Mouse (Mus musculus) midbrain, embryonic 12.5 days (tissue): ENCODE measurements around the gene Sept11. TPM values are rescaled to one million over a fixed set of nuclear protein-coding genes. Genes with fewer than 3 reads are reported as not detected.
A peak's percentile ranks its signal among the peaks of the same experiment; 100 is the strongest.

Experiments used
- ATAC-seq: fragments of 200-750 bp; cut with Nextera tagmentation; 2 replicates; pipeline ENCODE4 v1.8.0; 2017; ENCODE audit warnings: low read depth, moderate TSS enrichment, moderate library complexity; ENCODE audit not compliant: low FRiP score
- H3K27ac ChIP-seq: fragments of 300-500 bp; sonication (generic); replicated peaks from 2 replicates; pipeline ENCODE4 v1.5.1; 2016; ENCODE audit warnings: mild to moderate bottlenecking
- H3K27me3 ChIP-seq: fragments of 300-500 bp; sonication (generic); 2 replicates; pipeline ENCODE4 v1.6.1; 2016; ENCODE audit warnings: mild to moderate bottlenecking
- H3K36me3 ChIP-seq: fragments of 300-500 bp; sonication (generic); 2 replicates; pipeline ENCODE4 v1.6.1; 2016
- H3K4me1 ChIP-seq: fragments of 300-500 bp; sonication (generic); 2 replicates; pipeline ENCODE4 v1.6.1; 2016
- H3K4me2 ChIP-seq: fragments of 300-500 bp; sonication (generic); replicated peaks from 2 replicates; pipeline ENCODE4 v1.6.1; 2016; ENCODE audit warnings: mild to moderate bottlenecking, moderate library complexity
- H3K4me3 ChIP-seq: fragments of 300-500 bp; sonication (generic); 2 replicates; pipeline ENCODE4 v1.5.1; 2016; ENCODE audit warnings: mild to moderate bottlenecking
- H3K9ac ChIP-seq: fragments of 300-500 bp; sonication (generic); replicated peaks from 2 replicates; pipeline ENCODE4 v1.6.1; 2016; ENCODE audit warnings: mild to moderate bottlenecking, moderate library complexity
- H3K9me3 ChIP-seq: fragments of 300-500 bp; sonication (generic); 2 replicates; pipeline ENCODE4 v1.6.1; 2016; ENCODE audit warnings: mild to moderate bottlenecking
- WGBS: fragments of 180-500 bp; shearing (Covaris S2); methylation state at CpG from one replicate; pipeline ENCODE4 v1.1.7; 2016; 5-methylcytosine and 5-hydroxymethylcytosine counted together
- polyA plus RNA-seq: library from polyadenylated mRNA; unstranded; fragments of >200 nt; fragmentation: Nextera tagmentation; extraction: Ambion mirVana; gene quantifications from 2 replicates; pipeline ENCODE4 v1.2.1, GENCODE M21; 2016

The Sept11 gene
- polyA plus RNA-seq, 1 experiment from 2014 or later = 260 TPM

DNA sequence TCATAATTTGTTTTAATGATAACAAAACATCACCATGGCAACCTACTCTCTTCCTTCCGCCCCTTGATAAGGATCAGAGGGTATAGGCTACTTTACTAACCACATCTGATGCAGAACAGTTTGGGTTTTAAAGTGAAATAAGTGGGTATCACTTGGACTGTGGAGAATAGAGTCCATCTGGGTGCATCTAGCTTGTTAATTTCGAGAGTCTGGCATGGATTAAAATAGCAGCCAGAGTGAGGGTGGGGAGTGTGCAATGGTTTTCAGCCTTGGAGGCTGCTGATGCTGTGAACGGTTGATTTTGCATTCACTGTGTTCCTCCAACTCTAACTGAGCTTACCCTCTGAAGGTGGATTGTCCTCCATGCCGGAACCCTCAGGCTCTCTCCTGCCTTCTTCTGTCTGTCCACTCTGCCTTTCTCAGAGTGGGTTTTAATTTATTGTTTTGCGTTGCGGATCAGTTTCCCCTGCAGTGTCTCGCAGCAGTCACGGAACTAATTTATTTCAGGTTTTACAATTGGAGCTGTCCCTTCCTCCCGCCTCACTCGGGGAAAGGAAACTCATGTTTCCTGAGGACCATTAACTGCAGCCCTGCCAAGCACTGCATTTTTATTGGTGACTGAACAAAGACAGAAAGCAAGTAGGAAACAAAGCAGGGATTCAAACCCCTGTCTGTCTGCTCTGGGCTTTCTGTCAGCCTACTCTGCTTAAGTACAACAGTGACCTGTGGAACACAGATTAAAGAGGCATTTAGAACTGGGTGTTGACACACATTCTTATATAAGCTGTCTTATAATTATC is 40.4 kb downstream of the Sept11 start:
- Histone ChIP-seq H3K9me3 (no peaks in the 10 kb centered on the region), H3K27ac (peak overlapping the region; percentile 61), H3K27me3 (no peaks in the 10 kb centered on the region), H3K4me1 (peaks cover 67% of the 10 kb centered on the region), H3K4me3 (no peak overlapping the region), H3K4me2 (peak overlapping the region; percentile 34), H3K36me3 (peaks cover 4% of the 10 kb centered on the region; the same call in 1 of the 2 replicates), H3K9ac (no peak overlapping the region)
- whole genome bisulfite sequencing = 25% methylated on average over 10 of the region's 10 CpGs
- peak; percentile 35; the same call in 1 of the 2 replicates for ATAC-seq

DNA sequence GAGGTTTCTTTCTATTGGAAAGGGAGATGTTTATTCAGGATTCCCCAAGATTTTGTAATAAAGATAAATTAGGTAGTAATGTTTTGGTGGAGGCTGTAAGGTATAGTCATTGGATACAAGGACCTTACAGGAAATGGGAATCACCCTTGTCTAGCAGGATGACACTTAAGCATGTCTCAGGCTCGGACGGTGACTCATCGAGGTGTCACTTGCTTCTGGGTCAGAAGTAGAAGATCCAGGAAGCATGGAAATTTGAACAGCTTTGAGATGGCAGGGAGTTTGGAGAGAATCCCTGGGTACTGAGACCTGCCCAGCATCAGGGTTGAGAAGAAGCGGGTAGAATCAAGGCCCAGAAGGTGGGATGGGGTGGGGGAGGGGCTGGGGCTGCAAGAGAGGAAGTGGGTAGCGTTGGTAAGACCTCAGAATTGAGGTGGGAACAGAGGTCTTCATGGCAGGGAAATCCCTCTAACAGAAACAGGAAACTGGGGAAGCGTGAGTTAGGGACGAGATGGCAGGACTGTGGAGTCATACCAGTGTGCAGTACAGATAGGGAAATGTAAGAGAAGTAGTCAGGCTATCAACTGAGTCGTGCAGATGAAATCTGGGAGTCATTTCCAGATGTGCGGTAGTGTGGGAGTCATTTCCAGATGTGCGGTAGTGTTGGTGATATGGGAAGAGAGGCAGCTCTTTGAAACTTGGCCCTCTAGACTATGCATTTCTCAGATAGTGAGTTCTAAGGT is 42.3 kb downstream of the Sept11 start:
- Histone ChIP-seq H3K9me3 (no peaks in the 10 kb centered on the region), H3K4me2 (no peak overlapping the region), H3K9ac (no peak overlapping the region), H3K27ac (no peak overlapping the region), H3K4me1 (peaks cover 48% of the 10 kb centered on the region), H3K36me3 (peaks cover 18% of the 10 kb centered on the region), H3K4me3 (no peak overlapping the region), H3K27me3 (no peaks in the 10 kb centered on the region)
- no peak for ATAC-seq
- 89% methylated on average over 10 of the region's 10 CpGs for WGBS

DNA sequence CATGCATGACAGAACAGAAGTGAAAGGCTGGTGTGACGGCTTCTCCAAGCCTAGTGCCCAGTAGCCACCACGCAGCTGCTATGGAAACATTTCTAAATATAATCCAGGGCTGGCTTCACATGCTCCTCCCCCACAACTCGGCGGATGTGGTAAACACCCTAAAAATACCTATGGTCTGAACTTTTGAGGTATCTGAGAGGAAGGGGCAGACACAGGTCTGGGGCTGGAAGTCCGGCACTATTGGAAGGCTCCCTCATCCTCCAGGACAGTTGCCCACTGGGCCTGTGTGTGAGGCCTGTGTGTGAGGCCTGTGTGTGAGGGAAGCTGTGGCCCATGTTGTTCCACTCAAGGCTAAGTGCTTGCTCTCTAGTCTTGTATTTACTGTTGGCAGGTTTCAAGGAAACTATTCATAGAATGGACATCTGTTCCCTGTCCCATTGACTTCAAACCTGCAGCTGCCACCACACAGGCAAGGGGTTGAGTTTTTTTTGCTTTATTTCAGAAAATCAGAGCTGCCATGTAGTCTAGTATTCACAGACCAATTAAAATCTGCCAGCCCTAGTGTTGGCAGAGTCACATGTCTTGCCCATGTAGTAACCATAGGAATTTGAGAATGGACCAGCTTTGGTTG is 43.8 kb downstream of the Sept11 start:
- H3K27me3 ChIP-seq = no peaks in the 10 kb centered on the region
- ATAC-seq = peak; percentile 38; the same call in 1 of the 2 replicates
- no peaks in the 10 kb centered on the region for H3K9me3 ChIP-seq
- H3K4me1 ChIP-seq = peaks cover 32% of the 10 kb centered on the region
- no peak overlapping the region for H3K4me2 ChIP-seq
- H3K9ac ChIP-seq = no peak overlapping the region
- 79% methylated on average over 5 of the region's 5 CpGs for WGBS
- H3K36me3 ChIP-seq = peaks cover 34% of the 10 kb centered on the region
- no peak overlapping the region for H3K4me3 ChIP-seq
- H3K27ac ChIP-seq = no peak overlapping the region

DNA sequence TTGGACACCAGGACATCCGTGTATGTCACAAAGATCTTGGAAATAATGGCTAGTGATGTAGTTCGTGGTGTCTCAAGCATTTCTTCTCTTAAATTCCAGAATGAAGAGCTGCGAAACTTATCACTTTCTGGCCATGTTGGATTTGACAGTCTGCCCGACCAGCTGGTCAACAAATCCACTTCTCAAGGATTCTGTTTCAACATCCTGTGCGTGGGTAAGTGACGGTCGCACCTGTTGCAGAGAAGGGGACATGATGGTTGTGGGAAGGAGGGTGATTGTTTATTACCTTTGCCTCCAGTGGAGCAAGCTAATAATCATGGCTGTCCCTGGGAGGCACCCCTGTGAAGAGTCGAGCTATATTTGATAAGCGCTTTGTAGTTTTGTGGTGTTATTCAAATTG is 46.1 kb downstream of the Sept11 start:
- H3K27ac ChIP-seq = no peak overlapping the region
- H3K4me1 ChIP-seq = peaks cover 10% of the 10 kb centered on the region; the same call in 1 of the 2 replicates
- H3K9ac ChIP-seq = no peak overlapping the region
- no peak overlapping the region for H3K4me3 ChIP-seq
- H3K36me3 ChIP-seq = peaks cover 37% of the 10 kb centered on the region
- no peaks in the 10 kb centered on the region for H3K9me3 ChIP-seq
- 94% methylated on average over 9 of the region's 9 CpGs for WGBS
- no peaks in the 10 kb centered on the region for H3K27me3 ChIP-seq
- no peak for ATAC-seq
- H3K4me2 ChIP-seq = no peak overlapping the region

DNA sequence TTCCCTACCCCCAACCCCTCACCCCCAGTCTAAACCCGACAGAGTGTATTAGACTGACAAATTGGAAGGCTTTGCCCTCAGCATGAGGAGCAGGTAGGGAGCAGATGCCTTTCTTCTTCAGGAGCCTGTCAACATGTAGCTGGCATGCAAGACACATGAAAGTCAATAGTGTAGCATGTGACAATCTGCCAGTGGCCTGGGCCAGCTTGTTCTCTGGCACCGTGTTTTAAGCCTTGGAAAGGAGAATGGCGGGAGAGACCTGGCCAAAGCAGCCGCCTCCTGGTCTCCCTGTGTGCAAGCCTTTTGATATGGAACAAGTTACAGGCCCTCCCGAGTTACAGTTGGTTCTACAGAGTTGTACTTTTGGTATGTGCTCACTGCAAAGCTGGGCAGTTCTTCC is 47.5 kb downstream of the Sept11 start:
- Histone ChIP-seq H3K4me1 (peaks cover 20% of the 10 kb centered on the region), H3K4me3 (no peak overlapping the region), H3K9ac (no peak overlapping the region), H3K36me3 (peaks cover 37% of the 10 kb centered on the region), H3K4me2 (no peak overlapping the region), H3K27ac (no peak overlapping the region), H3K27me3 (no peaks in the 10 kb centered on the region), H3K9me3 (no peaks in the 10 kb centered on the region)
- WGBS = 87% methylated on average over 5 of the region's 5 CpGs
- no peak for ATAC-seq

GRCm38 (mm10) chr5:93143360-93144091 is 50.3 kb downstream of the Sept11 start:
- ATAC-seq = no peak
- Histone ChIP-seq H3K27me3 (no peaks in the 10 kb centered on the region), H3K4me2 (no peak overlapping the region), H3K9me3 (no peaks in the 10 kb centered on the region), H3K9ac (no peak overlapping the region), H3K36me3 (peaks cover 37% of the 10 kb centered on the region), H3K4me3 (no peak overlapping the region), H3K4me1 (peaks cover 20% of the 10 kb centered on the region), H3K27ac (no peak overlapping the region)
- 77% methylated on average over 12 of the region's 12 CpGs for WGBS

DNA sequence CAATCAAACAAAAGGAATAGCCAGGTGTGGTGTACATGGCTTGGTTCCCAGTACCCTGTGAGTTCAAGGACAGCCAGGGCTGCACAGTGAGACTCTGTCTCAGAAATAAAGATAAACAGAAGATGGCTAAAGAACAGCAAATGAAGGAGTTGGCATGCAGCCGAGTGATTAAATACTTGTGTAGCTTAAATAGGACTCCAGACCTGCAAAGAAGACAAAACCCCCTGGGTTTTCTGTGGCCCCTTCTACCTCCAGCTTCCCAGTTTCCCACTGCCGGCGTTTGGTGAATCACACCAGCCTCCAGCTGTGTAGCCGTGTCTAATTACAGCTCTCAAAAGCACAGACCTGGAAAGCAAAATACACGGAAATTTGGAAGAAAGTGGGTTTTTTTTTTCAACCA is 51.6 kb downstream of the Sept11 start:
- no peak overlapping the region for H3K27ac ChIP-seq
- H3K4me3 ChIP-seq = no peak overlapping the region
- H3K9ac ChIP-seq = no peak overlapping the region
- ATAC-seq = no peak
- no peak overlapping the region for H3K4me2 ChIP-seq
- H3K27me3 ChIP-seq = no peaks in the 10 kb centered on the region
- no peaks in the 10 kb centered on the region for H3K9me3 ChIP-seq
- H3K36me3 ChIP-seq = peaks cover 34% of the 10 kb centered on the region
- H3K4me1 ChIP-seq = peaks cover 20% of the 10 kb centered on the region
- WGBS = 38% methylated on average over 5 of the region's 5 CpGs

GRCm38 (mm10) chr5:93145504-93145903 is 52.3 kb downstream of the Sept11 start:
- no peak for ATAC-seq
- no peak overlapping the region for H3K4me2 ChIP-seq
- no peaks in the 10 kb centered on the region for H3K9me3 ChIP-seq
- no peak overlapping the region for H3K9ac ChIP-seq
- peaks cover 36% of the 10 kb centered on the region for H3K36me3 ChIP-seq
- no peaks in the 10 kb centered on the region for H3K27me3 ChIP-seq
- H3K4me3 ChIP-seq = no peak overlapping the region
- H3K4me1 ChIP-seq = peaks cover 20% of the 10 kb centered on the region
- H3K27ac ChIP-seq = no peak overlapping the region
- WGBS = 90% methylated on average over 6 of the region's 6 CpGs

GRCm38 (mm10) chr5:93149969-93150777 is 56.9 kb downstream of the Sept11 start:
- WGBS = 86% methylated on average over 12 of the region's 12 CpGs
- no peak overlapping the region for H3K9ac ChIP-seq

DNA sequence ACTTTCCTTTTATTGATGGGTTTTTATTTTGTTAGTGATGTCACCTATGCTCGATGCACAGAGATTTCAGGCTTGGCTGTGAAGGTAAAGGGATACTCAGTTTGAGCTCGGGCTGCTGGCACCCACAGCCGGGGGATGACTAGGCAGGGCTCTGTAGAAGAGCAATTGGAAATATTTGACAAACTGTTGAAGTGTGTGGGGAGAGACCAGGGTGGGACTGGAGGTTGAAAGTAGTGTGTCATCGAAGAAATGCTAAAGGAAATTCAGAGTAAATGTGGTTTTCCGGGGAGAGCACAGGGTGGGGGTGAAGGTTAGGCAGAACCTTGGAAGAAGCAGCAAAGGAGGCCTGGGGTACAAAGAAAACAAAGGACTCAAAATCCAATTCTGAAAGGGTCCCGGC is 58.7 kb downstream of the Sept11 start:
- Histone ChIP-seq H3K4me3 (no peak overlapping the region), H3K4me2 (no peak overlapping the region), H3K9me3 (no peaks in the 10 kb centered on the region), H3K27ac (no peak overlapping the region), H3K9ac (no peak overlapping the region), H3K36me3 (peaks cover 53% of the 10 kb centered on the region), H3K4me1 (peaks cover 13% of the 10 kb centered on the region), H3K27me3 (no peaks in the 10 kb centered on the region)
- no peak for ATAC-seq
- 86% methylated on average over 6 of the region's 6 CpGs for WGBS

More at GRCm38 (mm10) chr5:93149969-93150777, 56.9 kb downstream of the Sept11 start:
- H3K4me2 ChIP-seq = no peak overlapping the region
- no peak for ATAC-seq
- peaks cover 37% of the 10 kb centered on the region for H3K36me3 ChIP-seq
- 0 out of 2 replicates have a peak overlapping the region, but pooled peaks have one; percentile 10 for H3K27ac ChIP-seq
- peaks cover 25% of the 10 kb centered on the region for H3K4me1 ChIP-seq
- H3K9me3 ChIP-seq = no peaks in the 10 kb centered on the region
- H3K27me3 ChIP-seq = no peaks in the 10 kb centered on the region
- no peak overlapping the region for H3K4me3 ChIP-seq

DNA sequence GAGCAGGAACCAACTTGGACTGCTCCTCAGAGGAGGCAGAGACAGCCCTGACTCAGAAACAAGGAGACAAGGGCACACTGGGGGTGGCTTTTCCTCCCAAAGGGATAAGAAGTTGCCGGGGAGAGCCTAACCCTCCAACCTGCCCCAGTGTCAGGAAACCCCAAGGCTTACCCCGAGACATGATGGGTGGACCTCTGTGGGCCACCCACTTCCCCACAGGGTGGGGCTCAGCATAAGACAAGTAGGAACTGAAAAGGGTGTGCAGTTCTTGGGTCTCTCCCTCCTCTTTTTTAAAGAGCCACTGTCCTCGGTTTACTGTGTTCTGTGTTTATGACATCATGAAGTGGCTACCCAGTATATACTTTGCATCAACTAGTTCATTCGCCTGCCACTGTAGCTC is 59.2 kb downstream of the Sept11 start:
- H3K36me3 ChIP-seq = peaks cover 58% of the 10 kb centered on the region
- H3K4me3 ChIP-seq = no peak overlapping the region
- no peaks in the 10 kb centered on the region for H3K27me3 ChIP-seq
- H3K9ac ChIP-seq = no peak overlapping the region
- H3K9me3 ChIP-seq = no peaks in the 10 kb centered on the region
- no peak for ATAC-seq
- no peak overlapping the region for H3K4me2 ChIP-seq
- no peak overlapping the region for H3K27ac ChIP-seq
- peaks cover 13% of the 10 kb centered on the region for H3K4me1 ChIP-seq
- 87% methylated on average over 4 of the region's 4 CpGs for WGBS
